Mouse (Mus musculus): ENCODE measurements around the gene Gm36245. TPM values are rescaled to one million over a fixed set of nuclear protein-coding genes. Genes with fewer than 3 reads are reported as not detected.

Gene Gm36245
- polyA plus RNA-seq (2016; fragmentation: Nextera tagmentation; extraction: Ambion mirVana), result not detected in 2 replicates

DNA sequence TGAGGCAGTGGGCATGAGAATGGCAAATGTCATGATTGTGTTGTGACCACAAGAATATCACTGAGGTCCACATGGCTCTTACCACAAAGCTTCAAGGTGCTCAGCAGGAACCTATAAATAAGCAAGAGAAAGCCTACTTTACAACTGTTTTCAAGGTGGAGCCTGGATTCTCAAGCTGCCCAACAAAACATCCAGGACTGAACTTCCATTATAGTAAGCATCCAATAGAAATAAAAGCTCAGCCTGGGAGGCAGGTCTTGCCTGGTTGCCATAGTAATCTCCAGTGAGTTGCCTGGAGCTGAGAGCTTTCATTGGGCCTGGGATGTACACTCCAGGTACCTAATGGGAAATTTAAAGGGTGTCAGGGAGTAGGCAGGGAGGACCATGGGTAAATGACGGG, at the start of gene Gm36245:
Gene Gm36245 (plus strand): TSS at position 301 of the 400 bp plus-strand sequence.
- WGBS, result 87% methylated on average over 1 of the region's 1 CpGs
- H3K4me3 ChIP-seq, result no peak within 1 kb of the TSS
- no peaks in the 10 kb centered on the region for H3K4me1 ChIP-seq
- H3K9me3 ChIP-seq, result no peaks in the 10 kb centered on the region
- no peak within 1 kb of the TSS for H3K27ac ChIP-seq (replicated peaks)
- H3K27me3 ChIP-seq (replicated peaks; ENCODE audit: low read depth, poor library complexity, severe bottlenecking), result no peaks in the 10 kb centered on the region
- no peaks in the 10 kb centered on the region for H3K36me3 ChIP-seq (replicated peaks)
- no peak for DNase-seq (ENCODE audit: low spot score)

DNA sequence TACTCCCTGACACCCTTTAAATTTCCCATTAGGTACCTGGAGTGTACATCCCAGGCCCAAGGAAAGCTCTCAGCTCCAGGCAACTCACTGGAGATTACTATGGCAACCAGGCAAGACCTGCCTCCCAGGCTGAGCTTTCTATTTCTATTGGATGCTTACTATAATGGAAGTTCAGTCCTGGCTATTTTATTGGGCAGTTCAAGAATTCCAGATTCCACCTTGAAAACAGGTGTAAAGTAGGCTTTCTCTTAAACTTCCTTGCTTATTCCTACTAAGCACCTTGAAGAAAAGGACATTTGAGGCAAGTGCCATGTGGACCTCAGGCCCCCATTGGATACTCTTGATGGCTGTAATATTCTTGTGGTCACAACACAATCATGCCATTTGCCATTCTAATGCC, 37.3 kb upstream of the Gm36245 start, which contains the start of gene 1700025B11Rik:
Gene 1700025B11Rik (minus strand): TSS at position 101 of the 400 bp plus-strand sequence.
- Histone ChIP-seq H3K36me3 (replicated peaks) (no peaks in the 10 kb centered on the region), H3K4me1 (no peaks in the 10 kb centered on the region), H3K27ac (replicated peaks) (no peak within 1 kb of the TSS), H3K9me3 (no peaks in the 10 kb centered on the region), H3K4me3 (no peak within 1 kb of the TSS), H3K27me3 (replicated peaks; ENCODE audit: low read depth, poor library complexity, severe bottlenecking) (no peaks in the 10 kb centered on the region)
- no peak for DNase-seq (ENCODE audit: low spot score)

DNA sequence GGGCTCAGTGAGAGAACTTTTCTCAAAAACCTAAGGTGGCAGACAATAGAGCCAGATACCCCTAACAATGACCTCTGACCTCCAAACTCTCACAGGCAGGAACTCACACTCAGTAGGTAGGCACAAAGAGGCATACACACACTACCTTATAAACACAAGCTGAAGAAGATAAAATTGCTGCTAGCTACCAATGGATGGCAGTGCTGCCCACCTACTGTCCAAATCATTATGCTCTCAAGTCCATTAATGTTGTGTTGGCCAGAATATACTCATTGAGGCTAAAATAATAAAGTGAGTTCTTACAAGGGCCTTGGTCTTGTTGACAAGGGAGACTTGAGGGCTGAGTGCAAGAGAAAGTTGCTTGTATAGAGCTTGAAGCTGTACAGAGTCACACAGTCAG, 35.8 kb upstream of the Gm36245 start:
- no peak overlapping the region for H3K27ac ChIP-seq (replicated peaks)
- DNase-seq (ENCODE audit: low spot score), result no peak
- no peaks in the 10 kb centered on the region for H3K9me3 ChIP-seq
- no peaks in the 10 kb centered on the region for H3K36me3 ChIP-seq (replicated peaks)
- H3K4me3 ChIP-seq, result no peak overlapping the region
- H3K4me1 ChIP-seq, result no peaks in the 10 kb centered on the region
- no peaks in the 10 kb centered on the region for H3K27me3 ChIP-seq (replicated peaks; ENCODE audit: low read depth, poor library complexity, severe bottlenecking)

DNA sequence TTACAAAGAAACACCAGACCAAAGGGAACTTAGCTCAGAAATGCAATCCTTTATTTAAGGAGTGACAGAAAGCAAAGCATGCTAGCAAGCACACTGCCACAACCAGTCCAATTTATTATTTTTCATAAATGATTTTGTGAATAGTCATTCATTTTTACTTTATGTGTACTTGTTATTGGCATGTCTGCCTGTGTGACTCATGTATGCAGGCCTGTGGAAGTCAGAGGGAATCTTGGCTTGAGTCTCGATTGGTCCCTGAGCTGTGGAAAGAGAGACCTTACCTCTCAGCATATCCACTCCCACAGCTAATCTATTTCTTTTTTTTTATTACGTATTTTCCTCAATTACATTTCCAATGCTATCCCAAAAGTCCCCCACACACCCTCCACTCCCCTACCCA, 20.3 kb upstream of the Gm36245 start:
- no peak overlapping the region for H3K27ac ChIP-seq (replicated peaks)
- no peak for DNase-seq (ENCODE audit: low spot score)
- peaks cover 6% of the 10 kb centered on the region; the same call in 1 of the 2 replicates for H3K9me3 ChIP-seq
- no peaks in the 10 kb centered on the region for H3K36me3 ChIP-seq (replicated peaks)
- no peaks in the 10 kb centered on the region for H3K27me3 ChIP-seq (replicated peaks; ENCODE audit: low read depth, poor library complexity, severe bottlenecking)
- 91% methylated on average over 2 of the region's 2 CpGs for WGBS
- no peaks in the 10 kb centered on the region for H3K4me1 ChIP-seq
- no peak overlapping the region for H3K4me3 ChIP-seq

DNA sequence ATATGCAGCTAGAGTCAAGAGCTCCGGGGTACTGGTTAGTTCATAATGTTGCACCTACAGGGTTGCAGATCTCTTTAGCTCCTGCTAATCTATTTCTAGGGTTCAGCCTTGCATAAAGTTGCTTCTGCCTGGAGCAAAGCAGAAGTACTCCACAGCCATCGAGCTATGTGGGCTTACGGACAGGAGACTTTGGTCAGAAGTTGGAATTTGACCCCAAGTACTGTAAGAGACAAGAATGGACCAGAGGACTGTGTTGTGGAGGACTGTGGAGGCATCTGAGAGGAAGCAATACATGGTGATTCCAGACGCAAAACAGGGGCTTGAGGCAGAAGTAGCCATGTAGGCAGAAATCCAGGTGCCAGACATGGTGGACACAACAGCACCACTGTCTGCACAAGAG, 19.7 kb upstream of the Gm36245 start:
- 91% methylated on average over 4 of the region's 4 CpGs for WGBS
- Histone ChIP-seq H3K4me3 (no peak overlapping the region), H3K4me1 (no peaks in the 10 kb centered on the region), H3K36me3 (replicated peaks) (no peaks in the 10 kb centered on the region), H3K27me3 (replicated peaks; ENCODE audit: low read depth, poor library complexity, severe bottlenecking) (no peaks in the 10 kb centered on the region), H3K27ac (replicated peaks) (no peak overlapping the region), H3K9me3 (peaks cover 7% of the 10 kb centered on the region; the same call in 1 of the 2 replicates)
- no peak for DNase-seq (ENCODE audit: low spot score)

DNA sequence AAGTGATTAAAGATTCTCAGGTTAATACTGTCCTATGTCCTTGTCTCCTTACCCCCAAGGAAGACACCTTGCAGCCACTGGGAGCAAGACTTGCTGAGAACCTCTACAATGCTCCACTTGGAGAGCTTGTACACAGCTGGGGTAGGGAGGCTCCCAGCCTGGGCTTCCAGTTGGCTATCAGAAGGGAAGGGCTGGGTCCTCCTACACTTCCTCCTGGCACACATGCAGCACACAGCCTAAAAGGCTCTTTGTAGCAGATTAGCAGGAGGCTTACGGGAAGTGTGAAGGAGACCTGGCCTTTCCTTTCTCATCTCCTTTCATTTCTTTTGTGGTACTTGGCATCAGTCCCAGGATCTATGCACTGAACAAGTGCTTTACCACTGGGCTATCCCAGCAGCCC, 17.4 kb upstream of the Gm36245 start:
- 73% methylated on average over 1 of the region's 1 CpGs for WGBS
- Histone ChIP-seq H3K4me3 (no peak overlapping the region), H3K4me1 (no peaks in the 10 kb centered on the region), H3K36me3 (replicated peaks) (no peaks in the 10 kb centered on the region), H3K27ac (replicated peaks) (no peak overlapping the region), H3K9me3 (peaks cover 7% of the 10 kb centered on the region; the same call in 1 of the 2 replicates), H3K27me3 (replicated peaks; ENCODE audit: low read depth, poor library complexity, severe bottlenecking) (no peaks in the 10 kb centered on the region)
- DNase-seq (ENCODE audit: low spot score), result no peak

DNA sequence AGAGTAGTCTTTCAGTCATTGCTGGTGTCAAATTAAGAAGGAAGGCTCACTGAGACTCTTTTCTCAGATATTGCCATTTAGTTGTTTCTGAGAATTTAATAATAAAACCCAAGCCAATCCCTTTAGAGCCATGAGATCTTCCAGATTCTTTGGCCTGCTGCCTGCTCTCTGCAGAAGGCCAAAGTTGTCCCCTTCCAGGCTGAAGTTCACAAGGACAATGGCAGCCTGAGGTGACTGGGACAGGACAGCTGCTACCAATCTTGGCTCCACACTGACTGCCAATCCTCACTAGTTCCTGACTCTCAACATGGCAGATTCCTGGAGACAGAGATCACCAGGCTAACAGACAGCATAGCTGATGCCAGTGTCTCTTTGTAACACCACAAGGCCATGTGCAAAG, 12.0 kb upstream of the Gm36245 start:
- DNase-seq (ENCODE audit: low spot score), result no peak
- Histone ChIP-seq H3K27me3 (replicated peaks; ENCODE audit: low read depth, poor library complexity, severe bottlenecking) (no peaks in the 10 kb centered on the region), H3K36me3 (replicated peaks) (no peaks in the 10 kb centered on the region), H3K4me1 (no peaks in the 10 kb centered on the region), H3K27ac (replicated peaks) (no peak overlapping the region), H3K9me3 (peaks cover 7% of the 10 kb centered on the region; the same call in 1 of the 2 replicates), H3K4me3 (no peak overlapping the region)

DNA sequence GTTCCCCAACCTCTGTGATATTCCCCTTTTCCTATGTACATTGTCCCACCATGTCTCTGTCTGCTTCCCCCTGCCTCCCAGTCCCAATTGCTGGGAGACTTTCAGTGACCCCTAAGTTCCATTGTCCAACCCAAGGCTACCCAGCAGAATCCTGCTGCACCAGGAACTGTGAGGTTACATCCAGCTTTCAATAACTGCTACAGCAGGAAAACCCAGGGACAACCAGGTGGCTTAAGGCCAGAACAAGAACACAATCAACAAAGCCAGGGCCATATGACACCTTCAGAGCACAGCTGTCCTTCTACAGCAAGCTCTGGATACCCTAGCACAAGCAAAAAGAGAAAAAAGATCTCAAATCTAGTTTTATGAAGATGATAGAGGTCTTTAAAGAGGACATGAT, 10.1 kb upstream of the Gm36245 start:
- Histone ChIP-seq H3K9me3 (no peaks in the 10 kb centered on the region; the same call in 1 of the 2 replicates), H3K4me1 (no peaks in the 10 kb centered on the region), H3K4me3 (no peak overlapping the region), H3K27ac (replicated peaks) (no peak overlapping the region), H3K27me3 (replicated peaks; ENCODE audit: low read depth, poor library complexity, severe bottlenecking) (no peaks in the 10 kb centered on the region), H3K36me3 (replicated peaks) (no peaks in the 10 kb centered on the region)
- no peak for DNase-seq (ENCODE audit: low spot score)

DNA sequence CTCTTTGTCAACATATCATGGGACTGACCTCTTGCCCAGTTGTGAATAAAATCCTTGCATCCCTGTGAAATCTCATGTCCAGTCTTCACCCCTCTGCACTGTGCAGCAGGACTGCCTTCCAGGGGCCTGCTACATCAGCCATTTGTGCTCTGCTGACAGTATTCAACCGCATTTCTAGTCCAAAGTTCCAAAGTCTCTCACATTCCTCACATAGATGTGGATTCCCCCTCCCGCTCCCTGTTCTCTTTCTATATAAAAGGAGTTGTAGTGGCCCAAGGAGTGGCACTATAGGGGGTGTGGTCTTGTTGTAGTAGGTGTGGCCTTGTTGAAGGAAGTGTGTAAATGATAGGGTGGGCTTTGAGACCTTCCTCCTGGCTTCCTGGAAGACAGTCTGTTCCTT, 8.2 kb upstream of the Gm36245 start:
- Histone ChIP-seq H3K9me3 (no peaks in the 10 kb centered on the region), H3K36me3 (replicated peaks) (no peaks in the 10 kb centered on the region), H3K4me3 (no peak overlapping the region), H3K27ac (replicated peaks) (no peak overlapping the region), H3K27me3 (replicated peaks; ENCODE audit: low read depth, poor library complexity, severe bottlenecking) (no peaks in the 10 kb centered on the region), H3K4me1 (no peaks in the 10 kb centered on the region)
- 78% methylated on average over 2 of the region's 2 CpGs for WGBS
- no peak for DNase-seq (ENCODE audit: low spot score)

DNA sequence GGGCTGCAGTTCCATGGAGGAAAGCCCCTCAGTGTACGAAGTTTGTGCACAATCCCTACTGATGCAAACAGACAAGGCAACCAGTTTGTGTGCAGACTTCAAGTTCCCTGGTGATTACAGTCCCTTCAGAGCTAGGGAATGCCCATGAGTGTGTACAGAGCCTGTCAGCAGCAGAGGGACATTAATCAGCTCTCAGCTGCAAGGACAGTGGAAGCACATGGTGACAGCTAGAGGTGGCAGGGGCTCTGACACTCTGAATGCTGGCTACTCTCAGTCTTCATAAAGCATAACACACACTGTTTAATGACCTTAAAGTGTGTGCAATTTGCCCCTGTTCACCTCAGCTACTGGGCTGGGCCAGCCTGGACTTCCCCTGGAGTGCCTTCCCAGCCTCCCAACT, 5.5 kb upstream of the Gm36245 start:
- Histone ChIP-seq H3K36me3 (replicated peaks) (no peaks in the 10 kb centered on the region), H3K9me3 (no peaks in the 10 kb centered on the region), H3K27ac (replicated peaks) (no peak overlapping the region), H3K4me3 (no peak overlapping the region), H3K4me1 (no peaks in the 10 kb centered on the region), H3K27me3 (replicated peaks; ENCODE audit: low read depth, poor library complexity, severe bottlenecking) (no peaks in the 10 kb centered on the region)
- DNase-seq (ENCODE audit: low spot score), result no peak
- WGBS, result 78% methylated on average over 1 of the region's 1 CpGs

DNA sequence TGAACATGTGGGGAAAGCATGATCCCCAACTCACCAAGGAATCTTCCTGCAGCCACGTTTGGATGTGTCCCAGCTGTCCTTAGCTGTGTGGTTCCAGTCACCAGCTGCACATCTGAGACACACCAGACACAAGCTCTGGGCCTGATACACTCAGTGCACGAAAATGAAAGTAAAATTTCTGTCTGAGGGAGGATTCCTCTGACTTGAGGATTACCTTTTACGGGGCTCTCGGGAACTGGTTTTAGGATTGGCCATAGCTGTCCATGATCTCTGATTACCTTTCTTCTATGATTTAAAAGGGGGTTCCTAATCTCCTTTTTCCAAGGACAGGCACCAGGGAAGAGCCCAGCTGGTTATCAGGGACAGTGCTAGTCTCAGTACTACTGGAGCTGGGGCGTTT, 3.1 kb upstream of the Gm36245 start, which contains the start of gene Apol10b:
Gene Apol10b (minus strand): TSS at position 165 of the 400 bp plus-strand sequence.
- WGBS, result 74% methylated on average over 5 of the region's 5 CpGs
- Histone ChIP-seq H3K9me3 (no peaks in the 10 kb centered on the region), H3K4me3 (no peak within 1 kb of the TSS), H3K36me3 (replicated peaks) (no peaks in the 10 kb centered on the region), H3K27me3 (replicated peaks; ENCODE audit: low read depth, poor library complexity, severe bottlenecking) (no peaks in the 10 kb centered on the region), H3K4me1 (no peaks in the 10 kb centered on the region), H3K27ac (replicated peaks) (no peak within 1 kb of the TSS)
- no peak for DNase-seq (ENCODE audit: low spot score)

DNA sequence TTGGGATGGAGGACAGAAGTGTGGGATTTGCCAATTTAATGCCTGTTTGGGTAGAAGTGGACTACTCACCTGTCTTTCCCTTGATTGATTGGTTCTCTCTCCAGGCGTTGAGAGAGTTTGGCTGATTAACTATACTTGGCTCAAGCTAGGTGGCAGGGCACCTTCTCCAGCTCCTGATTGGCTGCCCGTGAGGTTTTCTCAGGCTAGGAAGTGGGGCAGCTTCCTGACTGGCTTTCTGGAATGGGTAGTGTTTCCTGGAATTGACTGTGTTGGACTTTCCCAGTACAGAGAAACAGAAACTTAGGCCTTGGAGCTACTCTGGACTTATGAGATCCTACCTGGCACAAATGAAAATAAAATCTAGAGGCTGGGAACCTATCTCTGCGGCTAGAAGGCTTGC, 629 bp upstream of the Gm36245 start:
- H3K36me3 ChIP-seq (replicated peaks), result no peaks in the 10 kb centered on the region
- H3K4me3 ChIP-seq, result no peak overlapping the region
- H3K27me3 ChIP-seq (replicated peaks; ENCODE audit: low read depth, poor library complexity, severe bottlenecking), result no peaks in the 10 kb centered on the region
- no peak for DNase-seq (ENCODE audit: low spot score)
- no peak overlapping the region for H3K27ac ChIP-seq (replicated peaks)
- no peaks in the 10 kb centered on the region for H3K4me1 ChIP-seq
- H3K9me3 ChIP-seq, result no peaks in the 10 kb centered on the region
- WGBS, result 82% methylated on average over 3 of the region's 3 CpGs

DNA sequence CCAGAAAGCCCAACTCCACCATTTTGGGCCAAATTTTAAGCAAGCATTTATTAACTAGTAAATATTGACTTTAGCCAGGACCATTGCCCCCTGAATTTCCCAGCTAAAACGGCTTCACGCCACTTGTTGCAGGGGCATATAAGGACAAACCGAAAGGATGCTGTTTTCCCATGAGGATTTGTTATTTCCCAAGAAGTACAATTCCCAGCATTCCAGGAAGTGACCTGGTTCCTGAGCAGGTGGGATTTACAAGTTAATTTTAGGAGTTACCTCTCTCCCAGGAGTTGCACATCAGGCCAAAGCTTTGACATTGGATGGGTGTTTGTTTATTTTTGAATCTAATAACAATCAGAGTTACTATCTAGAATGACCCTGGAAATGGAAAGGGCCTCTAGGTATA, 7.0 kb downstream of the Gm36245 start:
- H3K9me3 ChIP-seq, result no peaks in the 10 kb centered on the region
- H3K4me1 ChIP-seq, result no peaks in the 10 kb centered on the region
- no peak for DNase-seq (ENCODE audit: low spot score)
- no peak overlapping the region for H3K27ac ChIP-seq (replicated peaks)
- 93% methylated on average over 3 of the region's 3 CpGs for WGBS
- no peak overlapping the region for H3K4me3 ChIP-seq
- no peaks in the 10 kb centered on the region for H3K36me3 ChIP-seq (replicated peaks)
- H3K27me3 ChIP-seq (replicated peaks; ENCODE audit: low read depth, poor library complexity, severe bottlenecking), result no peaks in the 10 kb centered on the region

DNA sequence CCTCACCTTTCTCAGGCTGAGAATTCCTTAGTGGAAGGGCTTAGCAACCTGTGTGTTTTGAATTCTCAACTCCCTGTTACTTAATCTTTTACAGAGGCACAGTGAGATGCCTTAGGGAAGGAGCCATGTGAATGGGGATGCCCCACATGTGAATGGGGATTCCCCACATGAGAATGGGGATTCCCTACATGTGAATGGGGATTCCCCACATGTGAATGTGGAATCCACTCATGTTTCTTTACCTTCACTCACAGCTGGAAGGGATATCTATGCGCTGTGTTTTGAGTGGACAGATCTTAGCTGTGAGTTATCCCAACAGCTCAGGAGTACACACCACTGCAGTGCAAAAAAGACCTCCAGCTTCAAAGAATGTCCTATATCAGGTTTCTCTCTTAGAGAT, 25.7 kb downstream of the Gm36245 start:
- WGBS, result 90% methylated on average over 1 of the region's 1 CpGs
- no peak for DNase-seq (ENCODE audit: low spot score)

More for the DNA sequence above, 25.7 kb downstream of the Gm36245 start:
- Histone ChIP-seq H3K27ac (replicated peaks) (no peak overlapping the region), H3K4me1 (no peaks in the 10 kb centered on the region), H3K4me3 (no peak overlapping the region), H3K36me3 (replicated peaks) (no peaks in the 10 kb centered on the region), H3K9me3 (no peaks in the 10 kb centered on the region), H3K27me3 (replicated peaks; ENCODE audit: low read depth, poor library complexity, severe bottlenecking) (no peaks in the 10 kb centered on the region)

Data from embryonic facial prominence, embryonic 10.5 days (tissue).